Mouse (Mus musculus): Measurements from ENCODE around the gene Klre1. TPM values are rescaled to one million over a fixed set of nuclear protein-coding genes. Genes with fewer than 3 reads are reported as not detected.

Gene Klre1
- total and polyA plus RNA-seq, 2 experiments from 2014 or later: 0.15 TPM; not detected in 1

DNA sequence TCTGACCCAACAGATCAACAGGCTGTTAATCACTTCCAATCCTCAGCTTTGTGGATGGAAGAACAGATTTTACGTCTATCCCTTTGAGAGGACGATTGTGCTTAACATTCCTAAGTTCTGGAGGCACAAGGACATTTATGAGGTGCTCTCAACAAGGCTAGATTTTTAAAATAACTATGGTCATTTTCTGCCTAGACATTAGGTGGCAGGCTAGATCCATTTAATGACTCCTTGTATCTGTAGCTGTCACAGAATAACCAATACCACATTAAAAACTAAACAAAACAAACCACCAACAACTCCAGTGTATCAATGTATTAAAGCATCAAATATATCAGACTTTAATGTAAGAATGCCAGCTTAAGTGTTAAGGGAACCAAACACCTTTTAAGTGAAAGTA is 2.4 kb upstream of the Klre1 start:
- Histone ChIP-seq H3K4me2 (ENCODE audit: low read depth, low read length, poor library complexity, severe bottlenecking) (no peak overlapping the region), H3K27ac (ENCODE audit: low read depth, low read length) (no peak overlapping the region), H3K9me3 (ENCODE audit: low read length) (no peaks in the 10 kb centered on the region), H3K9ac (replicated peaks; ENCODE audit: low read length, poor library complexity, severe bottlenecking) (no peak overlapping the region), H3K4me1 (ENCODE audit: insufficient read depth, low read length) (no peaks in the 10 kb centered on the region), H3K4me3 (ENCODE audit: low read depth, low read length) (no peak overlapping the region), H3K36me3 (ENCODE audit: insufficient read depth, low read length) (no peaks in the 10 kb centered on the region), H3K27me3 (ENCODE audit: insufficient read depth, low read length) (no peaks in the 10 kb centered on the region)
- peak; percentile 15 for DNase-seq (ENCODE audit: low spot score)
- TF ChIP-seq CTCF (IDR thresholded peaks at IDR 0.05): peak; percentile 49; the same call in 1 of the 2 replicates
- ATAC-seq (ENCODE audit: low FRiP score): no peak
- WGBS: 35% methylated on average over 2 of the region's 2 CpGs

- peak; percentile 34 for DNase-seq (ENCODE audit: low spot score)
- no peaks in the 10 kb centered on the region for H3K36me3 ChIP-seq (ENCODE audit: insufficient read depth, low read length)
Observed at GRCm38 (mm10) chr6:129581274-129581673, 3.6 kb downstream of the Klre1 start.

DNA sequence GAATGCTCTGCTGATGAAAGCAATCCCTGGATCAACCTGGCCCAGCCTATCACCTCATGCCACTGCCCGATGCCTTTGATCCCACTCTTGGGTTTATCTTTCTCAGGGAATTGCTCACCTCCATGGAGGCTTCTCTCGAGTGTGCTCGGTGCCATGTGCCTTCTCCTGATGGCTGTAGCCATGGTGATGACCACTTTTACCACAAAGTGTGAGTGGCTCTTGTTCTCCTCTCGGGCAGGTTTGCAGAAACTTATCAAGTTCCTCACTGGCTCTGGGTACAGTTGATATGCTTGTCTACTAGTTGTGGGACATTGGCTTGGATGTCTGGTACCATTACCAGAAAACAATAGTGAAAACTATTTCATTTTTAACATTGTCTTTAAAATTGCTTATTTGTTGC is 4.2 kb downstream of the Klre1 start:
- ATAC-seq (ENCODE audit: low FRiP score) (no peak), DNase-seq (ENCODE audit: low spot score) (no peak)
- 83% methylated on average over 4 of the region's 4 CpGs for WGBS
- Histone ChIP-seq H3K4me3 (ENCODE audit: low read depth, low read length) (no peak overlapping the region), H3K9me3 (ENCODE audit: low read length) (no peaks in the 10 kb centered on the region), H3K4me2 (ENCODE audit: low read depth, low read length, poor library complexity, severe bottlenecking) (no peak overlapping the region), H3K36me3 (ENCODE audit: insufficient read depth, low read length) (no peaks in the 10 kb centered on the region), H3K27me3 (ENCODE audit: insufficient read depth, low read length) (no peaks in the 10 kb centered on the region), H3K9ac (replicated peaks; ENCODE audit: low read length, poor library complexity, severe bottlenecking) (no peak overlapping the region), H3K27ac (ENCODE audit: low read depth, low read length) (no peak overlapping the region), H3K4me1 (ENCODE audit: insufficient read depth, low read length) (no peaks in the 10 kb centered on the region)
- TF ChIP-seq CTCF (IDR thresholded peaks at IDR 0.05): no peak

More at GRCm38 (mm10) chr6:129581274-129581673, 3.6 kb downstream of the Klre1 start:
- Histone ChIP-seq H3K9ac (replicated peaks; ENCODE audit: low read length, poor library complexity, severe bottlenecking) (no peak overlapping the region), H3K4me1 (ENCODE audit: insufficient read depth, low read length) (no peaks in the 10 kb centered on the region), H3K4me2 (ENCODE audit: low read depth, low read length, poor library complexity, severe bottlenecking) (no peak overlapping the region), H3K27ac (ENCODE audit: low read depth, low read length) (no peak overlapping the region), H3K9me3 (ENCODE audit: low read length) (no peaks in the 10 kb centered on the region), H3K4me3 (ENCODE audit: low read depth, low read length) (no peak overlapping the region), H3K27me3 (ENCODE audit: insufficient read depth, low read length) (no peaks in the 10 kb centered on the region)
- 68% methylated on average over 4 of the region's 4 CpGs for WGBS
- TF ChIP-seq CTCF (IDR thresholded peaks at IDR 0.05): peak; percentile 64
- no peak for ATAC-seq (ENCODE audit: low FRiP score)

DNA sequence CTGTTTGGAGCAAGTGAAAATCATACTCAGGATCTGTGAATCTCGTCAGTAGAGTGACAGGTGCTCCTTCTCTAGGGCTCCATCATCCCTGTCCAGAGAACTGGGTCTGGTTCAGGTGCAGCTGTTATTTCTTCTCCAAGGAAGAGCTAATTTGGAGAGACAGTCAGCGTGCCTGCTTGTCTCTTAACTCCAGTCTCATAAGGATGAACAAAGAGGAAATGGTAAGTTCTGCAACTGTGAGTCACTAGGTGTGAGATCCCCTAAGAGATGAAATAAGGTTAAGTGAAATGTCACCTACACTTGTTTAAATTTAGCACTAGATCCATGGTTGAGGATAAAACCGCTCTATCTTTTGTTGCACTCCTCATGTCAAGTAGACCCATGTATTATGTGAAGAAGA is 5.3 kb downstream of the Klre1 start:
- H3K4me1 ChIP-seq (ENCODE audit: insufficient read depth, low read length): no peaks in the 10 kb centered on the region
- no peaks in the 10 kb centered on the region for H3K9me3 ChIP-seq (ENCODE audit: low read length)
- ATAC-seq (ENCODE audit: low FRiP score) (no peak), DNase-seq (ENCODE audit: low spot score) (no peak)
- H3K36me3 ChIP-seq (ENCODE audit: insufficient read depth, low read length): no peaks in the 10 kb centered on the region
- H3K27me3 ChIP-seq (ENCODE audit: insufficient read depth, low read length): no peaks in the 10 kb centered on the region
- no peak overlapping the region for H3K9ac ChIP-seq (replicated peaks; ENCODE audit: low read length, poor library complexity, severe bottlenecking)
- WGBS: 76% methylated on average over 3 of the region's 3 CpGs
- H3K4me2 ChIP-seq (ENCODE audit: low read depth, low read length, poor library complexity, severe bottlenecking): no peak overlapping the region
- no peak overlapping the region for H3K27ac ChIP-seq (ENCODE audit: low read depth, low read length)
- TF ChIP-seq CTCF (IDR thresholded peaks at IDR 0.05): no peak
- H3K4me3 ChIP-seq (ENCODE audit: low read depth, low read length): no peak overlapping the region

DNA sequence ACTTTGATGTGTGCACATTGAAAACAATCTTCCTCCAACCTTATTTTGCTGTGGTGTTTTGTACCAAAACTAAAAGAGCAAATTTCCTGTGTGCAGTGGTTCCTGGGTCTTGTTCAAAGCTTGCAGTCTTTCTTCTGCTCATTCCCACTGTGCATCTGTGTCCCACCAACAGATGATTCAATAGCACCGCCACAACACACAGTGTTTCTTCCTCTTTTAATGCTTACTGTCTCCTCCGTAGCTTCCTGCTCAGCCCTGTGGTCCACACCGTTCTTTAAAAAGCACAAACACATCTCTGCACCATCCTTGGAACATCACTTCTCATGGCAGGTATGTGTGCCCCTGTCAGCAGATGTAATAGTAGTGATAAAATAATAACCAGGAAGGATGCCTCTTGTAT is 13.8 kb downstream of the Klre1 start, which contains the start of gene Klrd1:
Gene Klrd1 (plus strand): TSS at position 275 of the 400 bp plus-strand sequence.
- ATAC-seq (ENCODE audit: low FRiP score): no peak
- H3K4me1 ChIP-seq (ENCODE audit: insufficient read depth, low read length): no peaks in the 10 kb centered on the region

DNA sequence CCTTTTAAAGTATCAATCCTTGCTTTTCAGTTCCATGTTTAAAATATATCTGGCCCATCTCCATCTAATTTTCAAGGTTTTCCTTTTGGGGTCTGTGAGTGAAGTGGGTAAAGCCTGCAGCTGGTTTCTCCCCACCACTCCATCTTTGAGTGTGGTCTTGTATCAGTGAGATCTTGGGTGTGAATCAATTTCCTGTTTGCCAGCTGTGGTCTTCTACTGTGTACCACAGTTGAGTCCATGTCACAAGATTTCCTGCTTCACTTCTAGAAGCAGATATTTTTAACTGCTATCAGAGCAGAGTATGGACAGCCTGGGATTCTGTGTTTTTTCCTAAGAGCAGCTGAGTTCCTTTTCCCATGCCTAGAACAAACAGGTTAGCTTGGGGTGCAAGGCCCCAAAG is 30.7 kb downstream of the Klre1 start:
- ATAC-seq (ENCODE audit: low FRiP score) (no peak), DNase-seq (ENCODE audit: low spot score) (no peak)
- H3K4me1 ChIP-seq (ENCODE audit: insufficient read depth, low read length): no peaks in the 10 kb centered on the region
- H3K36me3 ChIP-seq (ENCODE audit: insufficient read depth, low read length): no peaks in the 10 kb centered on the region
- no peak overlapping the region for H3K9ac ChIP-seq (replicated peaks; ENCODE audit: low read length, poor library complexity, severe bottlenecking)
- H3K27me3 ChIP-seq (ENCODE audit: insufficient read depth, low read length): no peaks in the 10 kb centered on the region
- no peak overlapping the region for H3K4me3 ChIP-seq (ENCODE audit: low read depth, low read length)
- H3K27ac ChIP-seq (ENCODE audit: low read depth, low read length): no peak overlapping the region
- no peaks in the 10 kb centered on the region for H3K9me3 ChIP-seq (ENCODE audit: low read length)
- TF ChIP-seq CTCF (IDR thresholded peaks at IDR 0.05): no peak
- no peak overlapping the region for H3K4me2 ChIP-seq (ENCODE audit: low read depth, low read length, poor library complexity, severe bottlenecking)

More for the DNA sequence above, 13.8 kb downstream of the Klre1 start, which contains the start of gene Klrd1:
- Histone ChIP-seq H3K9ac (replicated peaks; ENCODE audit: low read length, poor library complexity, severe bottlenecking) (no peak within 1 kb of the TSS), H3K9me3 (ENCODE audit: low read length) (no peaks in the 10 kb centered on the region), H3K27ac (ENCODE audit: low read depth, low read length) (no peak within 1 kb of the TSS), H3K27me3 (ENCODE audit: insufficient read depth, low read length) (no peaks in the 10 kb centered on the region), H3K4me3 (ENCODE audit: low read depth, low read length) (no peak within 1 kb of the TSS), H3K4me2 (ENCODE audit: low read depth, low read length, poor library complexity, severe bottlenecking) (no peak within 1 kb of the TSS), H3K36me3 (ENCODE audit: insufficient read depth, low read length) (no peaks in the 10 kb centered on the region)
- no peak for TF ChIP-seq CTCF (IDR thresholded peaks at IDR 0.05)
- DNase-seq (ENCODE audit: low spot score): no peak
- WGBS: 81% methylated on average over 3 of the region's 3 CpGs

All from midbrain, postnatal 0 days (tissue).